Mouse (Mus musculus) spleen, adult 2 months (tissue): ENCODE data around the gene Ak1. TPM values are rescaled to one million over a fixed set of nuclear protein-coding genes. Genes with fewer than 3 reads are reported as not detected.

Experiments used
- DNase-seq, 2 experiments: peaks; one replicate each; pipeline versions ENCODE4 v3.0.0 to v3.0.0-alpha.2; 2012 to 2021; ENCODE audit warnings: low spot score in 2 of 2, low read depth in 1 of 2
- H3K27ac ChIP-seq: fragments of 200-500 bp; 2 replicates; pipeline ENCODE4 v1.5.1; 2012; ENCODE audit warnings: low read length, inconsistent platforms; ENCODE audit not compliant: insufficient read depth
- H3K27me3 ChIP-seq: fragments of 200-500 bp; 2 replicates; pipeline ENCODE4 v1.6.1; 2012; ENCODE audit warnings: mild to moderate bottlenecking, moderate library complexity, low read length, inconsistent platforms; ENCODE audit not compliant: control insufficient read depth, insufficient read depth
- H3K36me3 ChIP-seq: fragments of 200-500 bp; 2 replicates; pipeline ENCODE4 v1.6.1; 2012; ENCODE audit warnings: mild to moderate bottlenecking, low read length, inconsistent platforms; ENCODE audit not compliant: control insufficient read depth, insufficient read depth
- H3K4me1 ChIP-seq: fragments of 200-500 bp; 2 replicates; pipeline ENCODE4 v1.6.1; 2011; ENCODE audit warnings: inconsistent platforms; ENCODE audit not compliant: control insufficient read depth, insufficient read depth, insufficient read length
- H3K4me3 ChIP-seq: fragments of 200-500 bp; 2 replicates; pipeline ENCODE4 v1.5.1; 2011; ENCODE audit warnings: mild to moderate bottlenecking, inconsistent platforms; ENCODE audit not compliant: insufficient read depth, insufficient read length; ENCODE audit errors: extremely low read depth
- CTCF ChIP-seq: fragments of 200-500 bp; IDR thresholded peaks from 2 replicates; pipeline ENCODE4 v1.5.1; 2011; ENCODE audit warnings: mild to moderate bottlenecking, inconsistent platforms; ENCODE audit not compliant: insufficient read depth, insufficient read length, insufficient replicate concordance; ENCODE audit errors: extremely low read depth
- POLR2A ChIP-seq: fragments of 200-500 bp; IDR thresholded peaks from 2 replicates; pipeline ENCODE4 v1.6.1; 2011; ENCODE audit warnings: low read depth, low read length, inconsistent platforms
- WGBS: fragments of 180-500 bp; shearing (Covaris S2); methylation state at CpG from one replicate; pipeline ENCODE4 v1.1.7; 2018; 5-methylcytosine and 5-hydroxymethylcytosine counted together
- polyA plus RNA-seq: library from polyadenylated mRNA; depleted of rRNA; stranded (reverse); fragments of >200 nt; gene quantifications from 2 replicates; pipeline ENCODE4 v1.2.3, GENCODE M21; 2012; rRNA removed

The Ak1 gene
- polyA plus RNA-seq, 1 experiment = 6.3 TPM

DNA sequence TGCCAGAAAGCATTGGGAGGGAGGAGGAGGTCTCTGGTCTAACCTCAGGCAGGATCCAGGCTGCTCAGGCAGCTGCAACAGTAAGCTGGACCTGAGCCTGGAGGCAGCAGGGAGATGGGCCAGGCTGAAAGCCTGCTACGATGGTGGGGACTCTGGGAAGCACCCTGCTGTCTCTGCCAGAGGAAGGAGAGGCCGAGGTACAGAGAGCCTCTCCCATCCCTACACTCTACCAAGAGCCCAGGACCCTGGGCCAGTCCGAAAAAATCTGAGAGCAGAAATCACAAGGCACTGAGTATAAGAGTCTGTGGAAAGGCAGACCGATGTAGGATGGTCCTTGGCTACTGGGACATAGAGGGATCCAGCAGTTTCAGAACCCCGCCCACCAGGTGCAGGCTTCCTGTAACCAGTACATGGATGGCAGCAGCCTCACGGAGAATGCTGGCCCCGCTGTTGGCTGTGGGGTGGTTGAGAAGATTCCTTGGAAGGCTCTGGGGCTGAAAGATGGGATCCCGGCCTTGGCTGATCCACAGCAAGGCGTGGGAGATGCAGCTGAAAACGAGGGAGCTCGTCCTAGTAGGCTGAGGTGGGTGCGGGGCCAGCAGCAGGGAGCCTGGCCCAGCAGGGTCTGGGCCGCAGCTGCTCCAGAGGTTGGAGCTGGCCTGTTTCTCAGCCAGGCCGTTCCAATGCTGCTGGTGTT is 61.3 kb downstream of the Ak1 start:
- H3K27ac ChIP-seq = no peak overlapping the region
- no peaks in the 10 kb centered on the region for H3K27me3 ChIP-seq
- peaks cover 11% of the 10 kb centered on the region for H3K36me3 ChIP-seq
- TF ChIP-seq POLR2A (no peak), CTCF (no peak)
- no peak for DNase-seq
- no peaks in the 10 kb centered on the region; the same call in 1 of the 2 replicates for H3K4me1 ChIP-seq
- WGBS = 93% methylated on average over 14 of the region's 14 CpGs
- H3K4me3 ChIP-seq = no peak overlapping the region

DNA sequence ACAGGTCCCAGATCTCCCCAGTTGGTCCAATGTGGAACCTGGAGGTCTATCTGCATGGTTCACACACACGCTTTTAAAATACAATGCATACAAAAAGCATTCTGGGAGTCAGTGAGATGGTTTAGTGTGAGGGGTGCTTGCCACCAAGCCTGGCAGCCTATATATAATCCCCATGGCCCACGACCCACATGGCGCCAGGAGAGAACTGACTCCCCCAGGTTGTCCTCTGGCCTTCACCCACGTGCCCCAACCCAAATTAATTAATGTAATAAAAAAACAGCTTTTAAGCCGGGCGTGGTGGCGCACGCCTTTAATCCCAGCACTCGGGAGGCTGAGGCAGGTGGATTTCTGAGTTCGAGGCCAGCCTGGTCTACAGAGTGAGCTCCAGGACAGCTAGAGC is 62.1 kb downstream of the Ak1 start:
- TF ChIP-seq CTCF (no peak), POLR2A (no peak)
- WGBS = 89% methylated on average over 10 of the region's 10 CpGs
- peaks cover 11% of the 10 kb centered on the region for H3K36me3 ChIP-seq

More for the DNA sequence above, 62.1 kb downstream of the Ak1 start:
- Histone ChIP-seq H3K4me3 (no peak overlapping the region), H3K4me1 (no peaks in the 10 kb centered on the region; the same call in 1 of the 2 replicates), H3K27me3 (no peaks in the 10 kb centered on the region), H3K27ac (no peak overlapping the region)
- DNase-seq = no peak

Other genes with a start within 250 kb of the Ak1 start
- 86.8 and 149 TPM in 2 replicates for gene 1110008P14Rik, start 239.8 kb upstream of the Ak1 start, polyA plus RNA-seq
- 52.9 and 70.2 TPM in 2 replicates for gene Lcn2, start 233.5 kb upstream of the Ak1 start, polyA plus RNA-seq
- gene Ptges2, start 225.9 kb upstream of the Ak1 start, polyA plus RNA-seq = 10.0 and 12.2 TPM in 2 replicates
- 4.3 and 6.2 TPM in 2 replicates for gene Naif1, start 171.3 kb upstream of the Ak1 start, polyA plus RNA-seq
- 11.4 and 15.0 TPM in 2 replicates for gene Slc25a25, start 170.3 kb upstream of the Ak1 start, polyA plus RNA-seq
- gene Fam102a, start 86.4 kb upstream of the Ak1 start, polyA plus RNA-seq = 37.5 and 40.8 TPM in 2 replicates
- gene Dpm2, start 50.9 kb upstream of the Ak1 start, polyA plus RNA-seq = 85.8 and 96.9 TPM in 2 replicates
- 0.06 and 0.40 TPM in 2 replicates for gene Pip5kl1, start 47.0 kb upstream of the Ak1 start, polyA plus RNA-seq
- gene 9430097D07Rik, start 46.1 kb upstream of the Ak1 start, polyA plus RNA-seq = not detected in 2 replicates
- 34.2 and 40.4 TPM in 2 replicates for gene St6galnac4, start 34.7 kb upstream of the Ak1 start, polyA plus RNA-seq
- 22.3 and 32.4 TPM in 2 replicates for gene St6galnac6, start 22.0 kb upstream of the Ak1 start, polyA plus RNA-seq
- 132 and 168 TPM in 2 replicates for gene Eng, start 24.8 kb downstream of the Ak1 start, polyA plus RNA-seq
- 34.5 and 49.5 TPM in 2 replicates for gene Fpgs, start 82.4 kb downstream of the Ak1 start, polyA plus RNA-seq
- gene Cdk9, start 91.3 kb downstream of the Ak1 start, polyA plus RNA-seq = 125 and 154 TPM in 2 replicates
- gene Sh2d3c, start 99.3 kb downstream of the Ak1 start, polyA plus RNA-seq = 136 and 175 TPM in 2 replicates
- gene 6330409D20Rik, start 119.3 kb downstream of the Ak1 start, polyA plus RNA-seq = 0.28 TPM in 1 of 2 replicates, not detected in the other
- gene Tor2a, start 135.5 kb downstream of the Ak1 start, polyA plus RNA-seq = 46.5 and 81.1 TPM in 2 replicates
- gene Ttc16, start 153.9 kb downstream of the Ak1 start, polyA plus RNA-seq = 0.20 and 0.21 TPM in 2 replicates
- 5.1 and 10.2 TPM in 2 replicates for gene Ptrh1, start 154.0 kb downstream of the Ak1 start, polyA plus RNA-seq
- not detected in 2 replicates for gene Cfap157, start 162.7 kb downstream of the Ak1 start, polyA plus RNA-seq
- 5.5 and 5.6 TPM in 2 replicates for gene Stxbp1, start 225.5 kb downstream of the Ak1 start, polyA plus RNA-seq